Mouse (Mus musculus) bone marrow macrophage, adult 2 months (primary cell): ENCODE data around the gene Tspan4.

Source experiments
- CTCF ChIP-seq: IDR thresholded peaks from 2 replicates; pipeline ENCODE4 v1.5.1; 2012; ENCODE audit warnings: low read depth, mild to moderate bottlenecking, low read length, moderate library complexity
- POLR2A ChIP-seq: IDR thresholded peaks from 2 replicates; pipeline ENCODE4 v1.6.1; 2012; ENCODE audit warnings: mild to moderate bottlenecking, low read depth, low read length, borderline replicate concordance

- TF ChIP-seq CTCF (peak; percentile 18; the same call in 1 of the 2 replicates), POLR2A (no peak)
These were observed 16.9 kb upstream of the Tspan4 start for GRCm38 (mm10) chr7:141457986-141458660.
